Mouse (Mus musculus): ENCODE measurements around the gene Dapk2.

Gene Dapk2

DNA sequence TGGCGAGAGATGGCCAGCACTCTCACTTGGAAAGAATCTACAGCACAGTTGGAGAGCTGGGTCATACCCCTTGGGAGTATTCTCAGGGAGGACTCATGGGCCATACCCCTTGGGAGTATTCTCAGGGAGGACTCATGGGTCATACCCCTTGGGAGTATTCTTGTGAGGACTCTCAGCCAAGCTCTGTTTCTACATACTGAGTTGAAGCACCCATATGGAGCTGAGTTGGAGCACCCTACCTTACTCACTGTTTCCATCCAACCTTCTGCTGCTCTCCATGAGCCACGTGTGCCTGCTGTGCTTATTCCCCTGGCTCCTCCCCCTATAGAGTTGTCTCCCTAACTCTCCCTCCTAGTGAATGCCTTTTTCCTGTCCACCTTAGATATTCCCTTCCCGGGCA lies 148.4 kb downstream of the Dapk2 start:
- DNase-seq (ENCODE audit: low spot score in 2 of 2), result no peak

DNA sequence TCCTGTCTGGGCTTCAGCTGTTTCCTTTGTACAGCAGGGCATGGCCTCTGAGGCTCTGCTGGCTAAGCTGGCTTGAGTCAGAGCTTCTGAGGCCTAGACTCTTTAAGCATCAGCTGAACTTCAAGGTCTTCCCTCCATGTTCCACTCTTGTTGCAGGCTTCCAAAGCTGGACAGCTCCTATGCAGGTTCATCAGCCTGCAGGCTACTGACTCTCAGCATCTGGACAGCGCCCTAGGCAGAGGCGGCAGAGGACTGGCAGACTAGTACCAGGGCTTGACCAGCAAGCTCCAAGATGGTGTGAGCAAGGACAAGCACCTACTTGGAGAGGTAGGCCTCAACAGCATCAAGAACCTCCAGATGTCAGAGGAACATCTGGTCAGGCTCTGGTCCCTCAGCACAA lies 149.3 kb downstream of the Dapk2 start:
- DNase-seq (ENCODE audit: low spot score in 2 of 2), result no peak

DNA sequence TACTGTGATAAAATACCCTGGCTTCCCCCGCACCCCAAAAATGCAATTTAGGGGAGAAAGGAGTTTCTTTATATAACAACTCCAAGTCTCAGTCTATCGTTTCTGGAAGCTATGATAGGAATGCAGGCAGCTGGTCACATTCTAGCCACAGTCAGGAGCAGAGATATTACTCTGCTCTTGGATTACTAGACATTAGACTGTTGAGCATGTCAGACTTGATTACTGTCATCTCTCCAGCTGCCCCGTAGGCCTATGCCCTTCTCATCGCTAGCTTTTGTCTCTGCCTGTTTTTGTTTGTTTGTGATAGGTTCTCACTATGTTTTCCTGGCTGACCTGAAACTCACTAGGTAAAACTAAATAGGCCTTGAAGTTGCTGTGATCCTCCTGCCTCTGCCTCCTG lies 150.7 kb downstream of the Dapk2 start:
- DNase-seq (ENCODE audit: low spot score in 2 of 2), result no peak

DNA sequence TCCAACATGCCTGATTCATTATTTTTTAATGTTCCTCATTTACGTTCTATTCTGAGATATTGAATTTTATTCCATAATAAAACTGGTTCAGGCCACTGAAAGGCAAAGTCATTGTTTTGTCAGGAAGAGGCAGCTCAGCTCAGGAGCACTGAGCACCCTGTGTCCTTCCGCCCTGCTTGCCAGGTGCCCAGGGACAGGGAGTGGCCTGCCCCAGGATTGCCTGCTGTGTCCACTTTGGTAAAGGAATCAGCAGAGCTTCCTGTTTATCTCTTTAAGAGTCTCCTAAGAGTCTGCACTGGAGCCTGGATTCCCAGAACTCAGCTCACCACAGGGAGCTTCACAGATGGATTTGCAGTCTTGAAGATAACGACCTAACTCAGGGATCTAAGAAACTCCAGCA lies 153.4 kb downstream of the Dapk2 start:
- DNase-seq (ENCODE audit: low spot score in 2 of 2), result no peak

DNA sequence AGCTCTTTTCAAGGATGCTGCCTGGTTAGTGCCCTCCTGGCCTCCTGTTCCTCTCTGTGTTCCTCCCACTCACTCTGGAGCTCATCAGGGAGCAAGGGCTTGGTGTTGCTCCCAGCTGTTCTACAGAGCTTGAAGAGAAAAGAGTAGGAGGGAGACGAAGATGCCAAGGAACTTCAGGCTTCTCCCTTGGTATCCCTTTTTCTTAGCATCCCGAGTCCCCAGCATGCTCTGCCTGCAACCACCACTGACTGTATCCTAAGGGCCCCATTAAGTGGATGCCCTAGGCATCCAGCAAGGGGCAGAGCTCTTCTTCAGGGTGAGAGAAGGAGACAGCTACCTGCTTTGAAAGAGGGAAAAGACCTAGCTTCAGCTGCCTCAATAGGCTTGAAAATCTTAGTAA lies 158.6 kb downstream of the Dapk2 start:
- DNase-seq (ENCODE audit: low spot score in 2 of 2), result no peak
